ENCODE assay signal across 31 mouse cellular contexts in genomic region chr1:91605632-91606031, GRCm38 (mm10).
DNase-seq lines count a peak whose midpoint lies in the region; ATAC-seq and TF ChIP-seq lines count a peak whose summit lies in the region.
"Had no signal": no experiment of that assay in that cellular context is flagged by ENCODE, and none has a peak within 500 bp of the region (broad histone marks: within the 10 kb centered on the region; RNA-seq: fewer than 3 reads in every experiment).

No protein-coding gene starts in this region.

- H3K27me3 ChIP-seq in midbrain, embryonic 13.5 days, result peaks cover 7% of the 10 kb centered on the region; the same call in 1 of the 2 replicates
- H3K27me3 ChIP-seq in midbrain, postnatal 0 days (ENCODE audit: insufficient read depth, low read length), result no peaks in the 10 kb centered on the region
- no peaks in the 10 kb centered on the region for H3K27me3 ChIP-seq in embryonic facial prominence, embryonic 12.5 days
- no peaks in the 10 kb centered on the region for H3K27me3 ChIP-seq in limb, embryonic 10.5 days (ENCODE audit: low read depth, poor library complexity, severe bottlenecking)
- peaks cover 9% of the 10 kb centered on the region; the same call in 1 of the 2 replicates for H3K27me3 ChIP-seq in limb, embryonic 15.5 days
- H3K27me3 ChIP-seq: forebrain, embryonic 15.5 days; hindbrain, embryonic 13.5 days; liver, embryonic 15.5 days; lung, embryonic 15.5 days; neural tube, embryonic 15.5 days; Patski had no signal

- ATAC-seq in midbrain, embryonic 13.5 days, result 0 out of 2 replicates have a peak, but pooled peaks have one; percentile 28
- ATAC-seq in midbrain, postnatal 0 days (ENCODE audit: low FRiP score), result no peak
- ATAC-seq in embryonic facial prominence, embryonic 12.5 days (ENCODE audit: insufficient number of reproducible peaks, insufficient read depth, low FRiP score, low TSS enrichment), result no peak
- ATAC-seq in limb, embryonic 15.5 days (ENCODE audit: insufficient number of reproducible peaks, low FRiP score, low TSS enrichment, low read depth), result 0 out of 2 replicates have a peak, but pooled peaks have one; percentile 9
- ATAC-seq: forebrain, embryonic 15.5 days; intestine, postnatal 0 days; Patski had no signal

- H3K4me3 ChIP-seq in midbrain, embryonic 13.5 days (replicated peaks), result no peak overlapping the region
- no peak overlapping the region for H3K4me3 ChIP-seq in midbrain, postnatal 0 days (ENCODE audit: low read depth, low read length)
- no peak overlapping the region for H3K4me3 ChIP-seq in embryonic facial prominence, embryonic 12.5 days
- H3K4me3 ChIP-seq in limb, embryonic 10.5 days, result no peak overlapping the region
- H3K4me3 ChIP-seq in limb, embryonic 15.5 days, result no peak overlapping the region
- H3K4me3 ChIP-seq: erythroblast, embryonic 14.5 days; forebrain, embryonic 15.5 days; gastrocnemius, adult 2 months; heart, embryonic 12.5 days; hindbrain, embryonic 13.5 days; liver, embryonic 15.5 days; lung, embryonic 15.5 days; neural tube, embryonic 15.5 days had no signal

- peaks cover 20% of the 10 kb centered on the region for H3K4me1 ChIP-seq in midbrain, embryonic 13.5 days (replicated peaks)
- 0 out of 2 replicates have a peak, but pooled peaks cover 7% of the 10 kb centered on the region for H3K4me1 ChIP-seq in midbrain, postnatal 0 days (ENCODE audit: insufficient read depth, low read length)
- H3K4me1 ChIP-seq in embryonic facial prominence, embryonic 12.5 days, result peaks cover 25% of the 10 kb centered on the region
- H3K4me1 ChIP-seq in limb, embryonic 10.5 days, result peaks cover 48% of the 10 kb centered on the region
- H3K4me1 ChIP-seq in limb, embryonic 15.5 days, result peaks cover 49% of the 10 kb centered on the region
- H3K4me1 ChIP-seq: liver, embryonic 15.5 days had no signal

- no peaks in the 10 kb centered on the region for H3K9me3 ChIP-seq in midbrain, embryonic 13.5 days
- H3K9me3 ChIP-seq in midbrain, postnatal 0 days (ENCODE audit: low read length), result no peaks in the 10 kb centered on the region
- H3K9me3 ChIP-seq in embryonic facial prominence, embryonic 12.5 days, result no peaks in the 10 kb centered on the region
- no peaks in the 10 kb centered on the region for H3K9me3 ChIP-seq in limb, embryonic 10.5 days (replicated peaks)
- no peaks in the 10 kb centered on the region for H3K9me3 ChIP-seq in limb, embryonic 15.5 days
- H3K9me3 ChIP-seq: forebrain, embryonic 15.5 days; heart, embryonic 12.5 days; hindbrain, embryonic 13.5 days; liver, embryonic 15.5 days; lung, embryonic 15.5 days; neural tube, embryonic 15.5 days had no signal

- no peak for DNase-seq in midbrain, postnatal 0 days (ENCODE audit: low spot score)
- DNase-seq in limb, embryonic 10.5 days (ENCODE audit: low spot score), result no peak
- no peak for DNase-seq in spleen, postnatal 36 days (ENCODE audit: low spot score in 2 of 2)
- no peak for DNase-seq in liver
- DNase-seq: adrenal gland, postnatal 10 days; cerebellum, adult 9-11 months; gastrocnemius, postnatal 36 days; heart, adult 18-20 months; heart, postnatal 4 days; kidney, adult 9 months; kidney, postnatal 14 days; layer of hippocampus, adult 9-11 months; lung, postnatal 36 days; retina, postnatal 1 day; spleen, adult 18-20 months; thymus, adult 18-20 months had no signal

- H3K4me2 ChIP-seq in midbrain, embryonic 13.5 days (replicated peaks), result no peak overlapping the region
- H3K4me2 ChIP-seq in midbrain, postnatal 0 days (ENCODE audit: low read depth, low read length, poor library complexity, severe bottlenecking), result no peak overlapping the region
- no peak overlapping the region for H3K4me2 ChIP-seq in embryonic facial prominence, embryonic 12.5 days (replicated peaks)
- H3K4me2 ChIP-seq in limb, embryonic 15.5 days, result no peak overlapping the region
- H3K4me2 ChIP-seq: forebrain, embryonic 15.5 days; heart, embryonic 12.5 days; hindbrain, embryonic 13.5 days; liver, embryonic 15.5 days; lung, embryonic 15.5 days; midbrain, embryonic 11.5 days; neural tube, embryonic 15.5 days had no signal

- no peak for TF ChIP-seq CTCF in midbrain, postnatal 0 days (IDR thresholded peaks at IDR 0.05)

- no peak overlapping the region for H3K9ac ChIP-seq in midbrain, embryonic 13.5 days (replicated peaks)
- H3K9ac ChIP-seq in midbrain, postnatal 0 days (replicated peaks; ENCODE audit: low read length, poor library complexity, severe bottlenecking), result no peak overlapping the region
- no peak overlapping the region for H3K9ac ChIP-seq in embryonic facial prominence, embryonic 12.5 days
- H3K9ac ChIP-seq in limb, embryonic 15.5 days, result no peak overlapping the region
- H3K9ac ChIP-seq: forebrain, embryonic 15.5 days; heart, embryonic 12.5 days; hindbrain, embryonic 13.5 days; liver, embryonic 15.5 days; lung, embryonic 15.5 days; neural tube, embryonic 15.5 days had no signal

- WGBS in midbrain, embryonic 13.5 days, result 57% methylated on average over 14 of the region's 14 CpGs
- 41% methylated on average over 14 of the region's 14 CpGs for WGBS in midbrain, postnatal 0 days
- 43% methylated on average over 14 of the region's 14 CpGs for WGBS in embryonic facial prominence, embryonic 12.5 days
- WGBS in limb, embryonic 10.5 days, result 55% methylated on average over 14 of the region's 14 CpGs
- 31% methylated on average over 14 of the region's 14 CpGs for WGBS in limb, embryonic 15.5 days

- no peak overlapping the region for H3K27ac ChIP-seq in midbrain, embryonic 13.5 days
- H3K27ac ChIP-seq in midbrain, postnatal 0 days (ENCODE audit: low read depth, low read length), result no peak overlapping the region
- peak overlapping the region; percentile 67; the same call in 1 of the 2 replicates for H3K27ac ChIP-seq in embryonic facial prominence, embryonic 12.5 days
- peak overlapping the region; percentile 71 for H3K27ac ChIP-seq in limb, embryonic 10.5 days
- H3K27ac ChIP-seq in limb, embryonic 15.5 days, result peak overlapping the region; percentile 61
- H3K27ac ChIP-seq: forebrain, embryonic 15.5 days; gastrocnemius, adult 2 months; hindbrain, embryonic 13.5 days; liver, embryonic 15.5 days; lung, embryonic 15.5 days; neural tube, embryonic 15.5 days; stomach, postnatal 0 days had no signal

- H3K36me3 ChIP-seq in midbrain, embryonic 13.5 days, result no peaks in the 10 kb centered on the region
- no peaks in the 10 kb centered on the region for H3K36me3 ChIP-seq in midbrain, postnatal 0 days (ENCODE audit: insufficient read depth, low read length)
- no peaks in the 10 kb centered on the region for H3K36me3 ChIP-seq in embryonic facial prominence, embryonic 12.5 days
- H3K36me3 ChIP-seq in limb, embryonic 10.5 days, result no peaks in the 10 kb centered on the region
- no peaks in the 10 kb centered on the region for H3K36me3 ChIP-seq in limb, embryonic 15.5 days
- H3K36me3 ChIP-seq: forebrain, embryonic 15.5 days; heart, embryonic 12.5 days; hindbrain, embryonic 13.5 days; liver, embryonic 15.5 days; lung, embryonic 15.5 days; neural tube, embryonic 15.5 days had no signal

Comparison
In these comparisons a context has a peak if more than half of its experiments do, and no peak if none do; other contexts are left out.
1. ATAC-seq: peak in midbrain, embryonic 13.5 days (single experiment) and limb, embryonic 15.5 days (single experiment); none in midbrain, postnatal 0 days (single experiment) and embryonic facial prominence, embryonic 12.5 days (single experiment).
2. H3K27ac ChIP-seq: peak in embryonic facial prominence, embryonic 12.5 days (single experiment), limb, embryonic 10.5 days (single experiment) and limb, embryonic 15.5 days (single experiment); none in midbrain, embryonic 13.5 days (single experiment) and midbrain, postnatal 0 days (single experiment).